Mouse (Mus musculus) E14TG2a.4 (cell line): ENCODE results near the gene Sel1l3.

Experiments used
- H3K27me3 ChIP-seq: 2 replicates; pipeline ENCODE4 v1.6.1; 2014; ENCODE audit warnings: low read length, control low read depth; ENCODE audit not compliant: insufficient read depth
- H3K36me3 ChIP-seq: 2 replicates; pipeline ENCODE4 v1.6.1; 2014; ENCODE audit warnings: low read length, control low read depth; ENCODE audit not compliant: insufficient read depth
- H3K4me1 ChIP-seq: replicated peaks from 2 replicates; pipeline ENCODE4 v1.6.1; 2014; ENCODE audit warnings: low read depth, low read length, control low read depth
- H3K4me3 ChIP-seq: replicated peaks from 2 replicates; pipeline ENCODE4 v1.5.1; 2014; ENCODE audit warnings: mild to moderate bottlenecking, low read length
- H3K9me3 ChIP-seq: 2 replicates; pipeline ENCODE4 v1.6.1; 2014; ENCODE audit warnings: low read length, control low read depth
- CTCF ChIP-seq: conservative IDR thresholded peaks from 2 replicates; pipeline ENCODE4 v1.5.1; 2014; ENCODE audit warnings: low read length
- NANOG ChIP-seq: IDR thresholded peaks from 2 replicates; pipeline ENCODE4 v1.6.1; 2014; ENCODE audit warnings: borderline replicate concordance, low read length, mixed read lengths
- POU5F1 ChIP-seq: IDR thresholded peaks from 2 replicates; pipeline ENCODE4 v1.6.1; 2014; ENCODE audit warnings: low read length, borderline replicate concordance

Sel1l3 gene

GRCm38 (mm10) chr5:53111036-53111435, 102.7 kb downstream of the Sel1l3 start:
- Histone ChIP-seq H3K4me1 (peaks cover 47% of the 10 kb centered on the region), H3K4me3 (no peak overlapping the region), H3K9me3 (peaks cover 5% of the 10 kb centered on the region), H3K36me3 (no peaks in the 10 kb centered on the region), H3K27me3 (no peaks in the 10 kb centered on the region)
- TF ChIP-seq NANOG = no peak
- TF ChIP-seq POU5F1 = no peak
- no peak for TF ChIP-seq CTCF

GRCm38 (mm10) chr5:53110225-53110624, 103.5 kb downstream of the Sel1l3 start:
- no peak overlapping the region for H3K4me3 ChIP-seq
- H3K4me1 ChIP-seq = peaks cover 47% of the 10 kb centered on the region
- H3K9me3 ChIP-seq = peaks cover 5% of the 10 kb centered on the region
- TF ChIP-seq POU5F1 (no peak), CTCF (no peak), NANOG (no peak)
- H3K36me3 ChIP-seq = no peaks in the 10 kb centered on the region
- no peaks in the 10 kb centered on the region for H3K27me3 ChIP-seq

DNA sequence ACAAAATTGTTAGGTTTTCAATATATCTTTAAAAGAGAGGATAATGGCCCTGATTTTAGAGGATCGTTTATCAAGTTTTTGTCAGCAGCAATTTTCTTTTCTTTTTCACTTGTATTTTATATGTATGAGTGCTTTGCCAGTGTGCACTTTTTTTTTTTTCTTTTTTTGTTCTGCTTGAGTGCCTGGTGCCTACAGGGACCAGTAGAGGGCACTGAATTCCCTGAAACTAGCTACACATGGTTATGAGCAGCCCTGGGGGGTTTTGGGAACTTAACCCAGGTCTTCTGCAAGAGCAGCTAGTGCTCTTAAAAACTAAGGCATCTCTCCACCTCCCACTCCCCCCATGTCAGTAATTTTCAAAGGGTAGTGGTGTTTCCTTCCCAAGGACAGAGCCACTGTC, 105.1 kb downstream of the Sel1l3 start:
- TF ChIP-seq POU5F1 (no peak), NANOG (no peak), CTCF (no peak)
- H3K27me3 ChIP-seq = no peaks in the 10 kb centered on the region

DNA sequence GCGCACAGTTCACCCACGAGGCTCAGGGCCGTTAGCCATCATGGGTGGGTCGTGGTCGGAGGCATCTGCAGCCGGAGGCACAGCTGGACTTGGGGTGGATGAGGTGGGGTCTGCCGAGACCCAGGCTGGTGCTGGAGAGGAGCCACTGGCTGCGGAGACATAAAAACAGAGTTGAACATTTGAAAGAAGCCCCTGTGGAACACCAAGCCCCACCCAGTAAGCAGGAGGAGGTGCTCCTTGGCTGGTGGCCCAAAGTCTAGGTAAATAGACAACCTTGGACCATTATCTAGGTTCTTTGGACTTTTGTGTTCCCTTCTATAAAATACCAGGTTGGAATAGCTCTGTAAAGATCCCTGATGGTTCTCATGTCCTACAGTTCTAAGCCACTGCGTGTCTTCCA, 105.7 kb downstream of the Sel1l3 start:
- Histone ChIP-seq H3K27me3 (no peaks in the 10 kb centered on the region), H3K4me3 (no peak overlapping the region), H3K36me3 (no peaks in the 10 kb centered on the region), H3K9me3 (peaks cover 1% of the 10 kb centered on the region), H3K4me1 (peaks cover 55% of the 10 kb centered on the region)
- no peak for TF ChIP-seq NANOG
- TF ChIP-seq CTCF = no peak
- TF ChIP-seq POU5F1 = no peak

More for the DNA sequence above, 105.1 kb downstream of the Sel1l3 start:
- Histone ChIP-seq H3K4me1 (peaks cover 55% of the 10 kb centered on the region), H3K36me3 (no peaks in the 10 kb centered on the region), H3K4me3 (no peak overlapping the region), H3K9me3 (peaks cover 5% of the 10 kb centered on the region)

- H3K4me1 ChIP-seq = peaks cover 46% of the 10 kb centered on the region
- no peaks in the 10 kb centered on the region for H3K27me3 ChIP-seq
- no peaks in the 10 kb centered on the region for H3K9me3 ChIP-seq
- H3K4me3 ChIP-seq = no peak overlapping the region
- no peaks in the 10 kb centered on the region for H3K36me3 ChIP-seq
- TF ChIP-seq POU5F1 = no peak
- TF ChIP-seq NANOG = no peak
- TF ChIP-seq CTCF = no peak
These were observed 107.0 kb downstream of the Sel1l3 start for GRCm38 (mm10) chr5:53106731-53107130.

DNA sequence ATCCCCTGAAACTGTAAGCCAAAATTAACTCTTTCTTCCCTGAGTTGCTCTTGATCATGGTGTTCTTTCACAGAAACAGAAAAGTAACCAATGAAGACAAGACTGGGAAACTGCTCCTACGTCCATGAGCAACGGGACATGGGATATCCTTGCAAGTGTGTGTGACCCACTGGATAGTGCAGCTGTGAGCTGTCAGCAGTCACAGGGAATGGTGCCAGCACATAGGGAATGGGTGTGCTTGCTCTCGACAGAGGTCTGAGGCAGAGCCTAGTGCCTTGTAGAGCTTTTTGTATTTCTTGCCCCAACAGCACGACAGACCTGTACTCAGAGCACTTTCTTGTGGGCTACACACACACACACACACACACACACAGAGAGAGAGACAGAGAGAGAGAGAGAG, 107.6 kb downstream of the Sel1l3 start:
- peaks cover 42% of the 10 kb centered on the region for H3K4me1 ChIP-seq
- no peaks in the 10 kb centered on the region for H3K27me3 ChIP-seq
- H3K9me3 ChIP-seq = no peaks in the 10 kb centered on the region
- H3K4me3 ChIP-seq = no peak overlapping the region
- TF ChIP-seq CTCF (no peak), NANOG (no peak), POU5F1 (no peak)
- no peaks in the 10 kb centered on the region for H3K36me3 ChIP-seq

- no peak for TF ChIP-seq POU5F1
- no peak for TF ChIP-seq NANOG
- TF ChIP-seq CTCF = peak; percentile 38
- H3K27me3 ChIP-seq = no peaks in the 10 kb centered on the region
- no peaks in the 10 kb centered on the region for H3K9me3 ChIP-seq
- H3K4me1 ChIP-seq = peaks cover 38% of the 10 kb centered on the region
- H3K36me3 ChIP-seq = no peaks in the 10 kb centered on the region
- no peak overlapping the region for H3K4me3 ChIP-seq
These were observed 108.0 kb downstream of the Sel1l3 start for GRCm38 (mm10) chr5:53105716-53106115.

DNA sequence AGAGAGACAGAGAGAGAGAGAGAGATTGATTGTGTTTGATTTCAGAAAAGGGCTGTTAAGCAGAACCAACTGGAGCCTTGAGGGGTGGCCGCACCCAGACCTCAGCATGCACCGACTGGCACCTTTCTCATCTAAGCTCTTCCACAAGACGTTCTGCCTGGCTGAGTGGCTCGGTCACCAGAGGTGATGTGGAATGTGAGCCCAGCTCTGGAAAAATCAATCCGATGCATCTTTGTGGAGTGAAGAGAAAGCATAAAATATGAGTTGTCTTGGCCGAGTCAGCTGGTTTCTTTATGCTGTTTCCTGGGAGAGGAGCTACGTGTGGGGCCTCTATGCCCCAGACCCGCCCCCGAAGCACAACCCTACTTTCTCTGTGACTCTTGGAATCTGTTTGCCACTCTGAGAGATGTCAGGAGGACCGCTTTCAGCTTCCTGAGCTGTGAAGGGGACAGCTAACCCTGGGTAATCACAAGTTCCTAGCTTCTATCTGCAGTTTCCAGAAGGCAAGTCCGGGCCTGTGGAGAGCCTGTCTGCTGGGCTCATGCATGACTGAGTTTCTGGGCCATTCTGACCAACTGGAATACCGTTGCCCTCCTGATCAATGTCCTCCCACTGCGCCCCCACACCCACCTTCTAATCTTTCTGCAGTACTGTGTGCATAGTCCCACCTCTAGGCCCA, 109.4 kb downstream of the Sel1l3 start:
- H3K9me3 ChIP-seq = no peaks in the 10 kb centered on the region
- no peak for TF ChIP-seq POU5F1
- TF ChIP-seq CTCF = no peak
- no peak for TF ChIP-seq NANOG
- H3K4me1 ChIP-seq = peaks cover 27% of the 10 kb centered on the region
- no peaks in the 10 kb centered on the region for H3K36me3 ChIP-seq
- no peaks in the 10 kb centered on the region for H3K27me3 ChIP-seq
- H3K4me3 ChIP-seq = no peak overlapping the region

DNA sequence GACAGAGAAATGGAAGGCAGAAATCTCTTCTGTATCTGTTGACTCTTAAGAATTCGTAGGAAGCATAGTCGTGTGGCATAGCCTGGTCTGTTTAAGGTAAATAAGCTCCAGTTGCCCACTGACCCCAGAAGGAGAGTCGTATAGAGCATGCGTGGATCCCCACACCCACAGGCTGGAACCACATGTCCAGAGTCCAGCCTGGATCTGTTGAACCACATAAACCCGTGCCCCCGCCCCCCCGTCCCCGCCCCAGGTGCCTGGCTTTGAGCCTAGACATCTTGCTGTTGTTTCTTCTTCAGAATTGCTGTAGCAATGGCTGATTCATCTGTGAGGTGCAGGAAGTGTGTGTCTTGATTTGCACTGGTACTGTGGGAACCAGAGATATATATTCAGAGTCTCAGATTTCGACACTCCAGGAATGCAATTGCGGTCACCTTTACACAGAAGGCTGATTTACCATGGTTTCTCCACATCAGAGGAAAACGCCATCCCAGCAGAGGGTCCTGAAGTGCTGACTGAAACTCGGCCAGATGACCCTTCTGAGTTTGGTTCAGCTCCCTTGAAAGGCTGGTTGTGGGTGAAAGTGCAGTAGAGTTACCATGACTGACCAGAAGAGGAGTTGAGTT, 111.8 kb downstream of the Sel1l3 start:
- Histone ChIP-seq H3K36me3 (no peaks in the 10 kb centered on the region), H3K9me3 (no peaks in the 10 kb centered on the region), H3K4me1 (peaks cover 14% of the 10 kb centered on the region), H3K4me3 (no peak overlapping the region), H3K27me3 (peaks cover 3% of the 10 kb centered on the region; the same call in 1 of the 2 replicates)
- TF ChIP-seq NANOG = no peak
- no peak for TF ChIP-seq CTCF
- no peak for TF ChIP-seq POU5F1
